Mouse (Mus musculus) layer of hippocampus, adult 18-20 months (tissue): Measurements from ENCODE around the gene Lce6a. TPM values are rescaled to one million over a fixed set of nuclear protein-coding genes. Genes with fewer than 3 reads are reported as not detected.

Experiments used
- DNase-seq, 2 experiments: peaks; one replicate each; pipeline ENCODE4 v3.0.0; 2022; ENCODE audit warnings: low spot score in 2 of 2
- long read RNA-seq: library from polyadenylated mRNA; stranded (forward); transcript quantifications from one replicate; pipeline ENCODE4 v2.0.0, GENCODE M21; 2021
- total RNA-seq, 2 experiments: library from RNA; stranded (reverse); gene quantifications; 2 replicates each; pipeline ENCODE4 v1.2.3; 2021

Lce6a gene
- total RNA-seq: not detected
- long read RNA-seq: 0 reads

DNA sequence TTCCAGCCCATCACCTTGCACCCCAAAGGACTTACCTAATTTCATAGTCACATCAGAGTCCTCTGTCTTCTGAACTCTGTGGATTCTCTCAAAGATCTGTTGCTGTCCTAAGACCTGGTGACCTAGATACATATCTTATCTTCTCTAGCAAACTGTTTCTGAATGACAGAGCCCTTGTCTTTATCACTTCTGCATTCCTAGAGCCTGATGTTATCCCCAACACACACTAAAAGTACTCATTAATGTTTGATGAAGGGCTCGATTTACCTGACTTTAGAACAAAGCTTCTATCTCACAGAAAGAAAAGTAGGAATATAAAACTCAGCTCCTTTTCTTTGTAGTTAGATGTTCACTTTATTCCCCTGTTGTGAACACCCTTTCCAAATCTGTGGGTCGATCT, at the start of gene Lce6a:
Gene Lce6a, minus strand, starts transcription at position 101 of the 400 bp plus-strand sequence.
- DNase-seq: no peak

DNA sequence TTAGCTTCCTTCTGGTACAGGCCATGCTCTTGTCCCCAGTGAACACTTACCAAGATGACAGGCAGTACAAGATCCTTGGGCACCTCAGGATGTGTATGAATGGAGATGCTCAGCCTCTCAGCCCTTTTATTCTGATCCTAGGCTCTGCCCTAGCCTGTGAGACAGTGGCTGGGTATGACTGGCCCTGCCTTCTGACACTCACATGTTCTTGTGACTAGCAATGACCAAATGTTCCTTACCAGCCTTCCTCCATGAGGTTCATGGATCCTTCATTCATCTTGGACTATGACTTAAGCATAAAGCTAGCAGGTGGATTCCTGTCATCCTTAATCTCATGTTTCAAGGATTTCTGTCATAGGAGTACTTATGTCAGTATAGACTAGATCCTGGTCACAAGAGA, 48.8 kb upstream of the Lce6a start, which contains the start of gene Lce1a2:
Gene Lce1a2, minus strand, starts transcription at position 101 of the 400 bp plus-strand sequence.
- no peak for DNase-seq

DNA sequence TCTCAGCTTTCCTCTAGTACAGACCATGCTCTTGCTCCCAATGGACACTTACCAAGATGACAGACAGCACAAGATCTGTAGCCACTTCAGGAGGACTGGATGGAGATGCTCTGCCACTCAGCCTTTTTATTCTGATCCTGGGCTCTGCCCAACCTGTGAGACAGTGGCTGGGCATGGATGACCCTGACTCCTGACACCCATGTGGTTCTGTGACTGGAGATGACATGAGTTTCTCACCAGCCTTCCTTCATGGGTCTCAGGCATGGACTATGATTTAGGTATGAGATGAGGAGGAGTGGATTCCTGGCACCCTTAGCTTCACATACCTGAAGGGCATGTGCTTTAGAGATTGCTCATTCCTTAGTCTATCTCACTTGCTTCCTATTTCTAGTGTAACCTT, 35.4 kb upstream of the Lce6a start, which contains the start of gene Lce1b:
Gene Lce1b, minus strand, starts transcription at position 101 of the 400 bp plus-strand sequence.
- DNase-seq: no peak

DNA sequence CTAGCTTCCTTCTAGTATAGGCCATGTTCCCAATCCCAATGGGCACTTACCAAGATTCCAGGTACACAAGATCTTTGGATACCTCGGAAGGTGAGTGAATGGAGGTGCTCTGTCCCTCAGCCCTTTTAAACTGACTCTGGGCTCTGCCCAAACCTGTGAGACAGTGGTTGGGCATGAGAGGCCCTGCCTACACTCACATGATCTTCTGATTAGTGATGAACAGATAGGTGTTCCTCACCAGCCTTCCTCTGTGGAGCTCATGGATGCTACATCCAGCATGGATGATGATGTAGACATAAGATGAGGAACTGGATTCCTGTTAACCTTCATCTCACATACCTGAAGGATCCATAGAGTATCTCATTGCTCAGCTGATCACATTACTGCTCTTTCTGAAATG, 26.7 kb upstream of the Lce6a start, which contains the start of gene Lce1a1:
Gene Lce1a1, minus strand, starts transcription at position 101 of the 400 bp plus-strand sequence.
- no peak for DNase-seq

DNA sequence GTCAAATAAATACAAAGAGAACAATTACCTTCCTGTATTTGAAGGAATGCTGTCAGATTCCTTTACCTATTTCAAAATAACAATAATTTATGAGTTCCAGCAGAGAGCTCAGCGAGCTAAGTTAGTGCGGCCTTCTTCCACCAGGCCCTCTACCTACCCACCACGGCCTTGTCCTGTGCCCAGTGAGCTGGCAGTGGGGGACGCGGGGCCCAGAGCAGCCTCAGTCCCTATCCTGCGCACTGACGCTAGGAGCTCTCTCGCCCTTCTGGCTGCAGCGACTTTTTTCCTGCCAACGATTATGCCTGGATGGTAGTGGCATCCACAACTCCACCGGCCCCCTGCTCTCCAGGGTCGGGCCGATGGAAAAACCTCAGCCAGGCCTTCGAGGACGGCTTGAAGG, 18.4 kb upstream of the Lce6a start:
- no peak for DNase-seq

DNA sequence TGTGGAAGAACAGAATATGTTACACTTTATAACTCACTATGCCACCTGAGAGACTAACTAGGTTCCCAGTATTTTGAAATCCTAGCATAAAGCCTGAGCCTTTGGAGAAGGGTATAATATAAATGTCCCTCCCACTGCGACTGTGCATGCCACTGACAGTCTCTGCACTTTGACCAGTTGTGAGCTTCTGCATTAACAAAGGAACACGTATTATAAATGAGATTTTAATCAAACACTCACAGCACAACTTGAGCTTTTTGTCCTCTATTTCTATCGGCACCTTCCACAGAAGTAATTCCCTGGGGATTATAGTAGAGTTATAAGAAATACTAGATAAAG, 17.2 kb upstream of the Lce6a start:
- no peak for DNase-seq

DNA sequence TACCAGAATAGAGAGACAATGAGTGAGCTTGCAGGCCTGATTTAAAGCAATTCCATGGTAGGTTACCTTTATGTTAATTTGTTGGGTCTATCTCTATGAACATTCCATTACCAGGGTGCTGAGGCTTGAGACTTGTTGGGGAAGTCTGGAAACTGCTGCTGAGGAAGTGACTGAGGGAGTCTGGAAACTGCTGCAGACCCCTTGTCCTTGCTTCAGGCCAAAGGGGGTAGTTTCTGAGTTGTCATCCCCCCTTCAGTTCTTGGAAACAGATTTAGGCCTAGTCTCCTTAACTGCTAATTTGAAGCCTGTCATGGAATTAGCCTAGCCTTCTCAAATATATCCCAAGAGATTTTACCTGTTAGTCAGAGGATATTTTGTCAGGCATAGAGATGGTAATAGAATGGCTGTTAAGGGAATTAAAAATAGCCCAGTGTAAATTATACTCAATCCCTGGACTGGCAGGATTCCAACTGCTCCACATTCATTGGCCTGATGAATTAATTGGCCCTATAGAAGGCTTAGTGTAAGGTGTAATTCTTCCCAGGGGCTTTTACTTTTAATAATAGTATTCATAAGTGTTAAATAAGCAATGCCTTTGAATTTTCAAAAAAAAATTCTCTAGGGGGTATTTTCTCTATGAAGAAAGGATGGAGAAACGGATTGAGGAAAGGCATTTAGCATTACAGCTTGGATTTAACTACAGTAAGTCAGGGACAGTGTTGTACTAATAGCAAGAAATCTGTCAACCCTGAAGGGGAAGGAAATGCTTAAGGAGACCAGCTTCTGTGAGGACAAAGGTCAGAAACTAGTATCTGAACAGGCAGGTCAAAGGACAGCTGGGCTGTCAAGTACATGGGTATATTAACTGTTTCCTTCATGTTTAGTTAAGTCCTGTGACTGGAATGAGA, 16.5 kb upstream of the Lce6a start:
- DNase-seq: no peak

DNA sequence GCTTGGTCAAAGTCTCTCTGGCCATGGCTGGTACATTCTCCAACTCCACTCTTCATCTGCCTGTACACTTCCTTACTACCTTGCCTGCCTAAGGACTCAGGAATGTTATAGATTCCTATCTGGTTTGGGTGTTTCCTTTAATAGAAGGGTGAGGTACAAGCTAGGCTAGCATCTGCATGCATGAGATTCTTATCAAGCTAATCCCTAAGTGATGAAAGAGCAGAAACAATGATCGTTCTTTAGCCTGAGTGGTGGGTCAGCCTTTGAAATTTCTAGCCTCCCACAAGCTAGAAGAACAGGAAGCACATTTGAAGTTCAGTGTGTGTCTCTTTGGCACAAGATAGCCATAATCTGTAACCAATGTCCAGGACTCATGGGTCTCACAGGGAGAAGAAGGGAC, 11.7 kb downstream of the Lce6a start:
- no peak for DNase-seq

DNA sequence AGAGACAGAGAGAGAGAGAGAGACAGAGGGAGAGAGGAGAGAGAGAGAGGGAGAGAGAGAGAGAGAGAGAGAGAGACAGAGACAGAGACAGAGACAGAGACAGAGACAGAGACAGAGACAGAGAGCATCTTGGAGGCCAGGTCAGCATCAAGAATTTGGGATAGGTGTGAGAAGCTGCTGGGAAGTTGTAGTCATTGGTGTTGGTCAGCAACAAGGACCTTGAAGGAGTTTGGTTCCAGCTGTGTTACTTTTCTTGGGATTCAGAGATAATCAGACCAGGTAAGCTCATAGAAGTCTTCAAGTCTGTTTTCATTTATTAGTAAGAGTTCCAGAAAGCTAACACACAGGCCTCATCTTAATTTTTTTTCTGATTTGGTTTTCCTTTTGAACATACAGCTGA, 14.1 kb downstream of the Lce6a start, which contains the start of gene 2210017I01Rik:
Gene 2210017I01Rik, minus strand, starts transcription at position 101 of the 400 bp plus-strand sequence.
- no peak for DNase-seq

DNA sequence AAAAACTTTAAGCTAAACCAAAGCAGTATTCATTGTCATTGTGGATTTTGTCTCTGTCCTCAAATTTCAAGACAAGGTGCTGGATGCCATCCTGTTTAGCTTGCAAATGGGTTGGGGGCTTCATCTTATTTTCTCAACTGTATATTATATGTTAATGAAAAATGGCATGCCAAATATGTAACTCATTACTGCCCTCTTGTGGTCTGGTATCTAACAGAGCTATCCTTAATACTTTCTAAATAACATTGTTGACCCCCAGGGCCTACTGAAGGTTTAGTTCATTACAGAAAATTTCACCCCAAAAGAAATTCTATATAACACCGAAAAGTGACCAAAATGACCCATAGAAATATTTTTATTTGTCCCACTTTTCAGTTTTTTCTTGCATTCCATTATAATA, 19.3 kb downstream of the Lce6a start:
- DNase-seq: peak in 1 of 2 experiments; percentile 6

DNA sequence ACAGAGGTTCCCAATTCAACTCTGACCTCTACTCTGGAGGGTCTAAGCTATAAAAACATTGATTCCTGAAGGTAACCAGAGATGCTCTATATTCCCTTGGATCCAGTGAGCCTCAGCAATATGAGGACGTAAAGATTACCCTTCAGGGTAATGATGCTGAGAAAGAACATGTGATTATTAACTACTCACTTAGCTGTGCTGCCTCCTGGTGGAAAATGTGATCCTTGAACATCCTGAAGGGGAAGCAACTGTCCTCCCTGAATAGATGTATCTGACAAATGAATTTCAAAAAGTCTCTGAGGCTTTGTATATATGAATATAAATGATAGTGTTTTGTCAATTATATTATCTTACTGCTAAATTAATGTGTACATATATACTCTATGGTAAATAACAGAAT, 21.0 kb downstream of the Lce6a start:
- DNase-seq: no peak

DNA sequence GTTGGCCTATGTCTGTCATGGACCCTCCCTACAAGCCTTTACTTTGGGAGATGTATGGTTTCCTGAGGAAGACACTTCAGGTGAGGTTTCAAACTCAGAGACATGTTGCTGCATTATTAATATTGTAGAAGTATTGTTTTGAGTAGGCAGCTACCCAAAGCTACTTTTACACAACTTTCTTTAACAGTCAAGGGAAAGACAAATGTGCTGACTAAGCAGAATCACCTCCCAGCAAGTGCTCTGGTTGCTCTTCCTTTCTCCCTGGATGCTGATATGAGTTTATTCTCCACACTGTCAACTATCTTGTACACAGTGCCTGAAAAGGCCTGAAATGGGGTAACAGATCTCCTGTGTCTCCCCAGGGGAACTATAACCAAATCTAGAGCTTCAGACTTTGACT, 21.5 kb downstream of the Lce6a start:
- no peak for DNase-seq

DNA sequence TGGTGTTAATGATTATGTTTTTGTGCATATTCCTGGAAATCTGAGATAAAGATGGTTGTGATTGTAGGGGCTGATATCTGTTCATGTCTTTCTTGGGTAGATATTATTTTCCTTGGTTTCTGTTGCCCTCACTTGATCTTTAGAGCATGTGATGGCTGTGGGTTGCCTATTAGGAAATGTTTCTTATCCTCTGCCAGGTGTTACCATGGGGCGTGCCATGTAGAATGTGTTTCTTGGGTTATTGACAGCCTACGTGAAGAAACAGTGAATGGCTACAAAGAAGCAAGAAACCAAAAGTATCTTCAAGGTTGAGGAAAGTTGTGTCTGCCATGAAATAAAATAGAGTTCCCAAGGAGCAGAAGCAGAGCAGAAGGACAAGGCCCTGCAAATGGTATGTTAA, 23.0 kb downstream of the Lce6a start:
- no peak for DNase-seq

DNA sequence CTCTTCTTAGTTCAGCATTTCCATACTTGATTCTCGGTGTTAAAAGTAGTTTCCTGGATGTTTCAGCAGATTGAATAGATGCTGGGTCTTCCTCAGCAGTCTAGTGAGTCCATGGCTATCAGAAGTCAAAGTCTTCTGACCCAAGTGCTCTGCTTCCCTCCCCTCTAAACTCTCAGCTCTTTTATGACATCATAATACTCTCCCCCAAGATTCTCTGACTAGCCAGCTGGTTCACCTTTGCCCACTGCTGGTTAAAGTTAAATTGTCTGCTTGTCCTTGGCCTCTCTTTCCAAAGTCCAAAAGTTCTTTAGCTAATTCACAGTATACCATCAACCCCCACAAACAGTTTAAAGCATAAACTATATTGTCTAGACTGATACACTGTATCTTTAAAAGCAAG, 32.6 kb downstream of the Lce6a start, which contains the start of gene Smcp:
Gene Smcp, minus strand, starts transcription at position 140 of the 400 bp plus-strand sequence.
- DNase-seq: no peak

DNA sequence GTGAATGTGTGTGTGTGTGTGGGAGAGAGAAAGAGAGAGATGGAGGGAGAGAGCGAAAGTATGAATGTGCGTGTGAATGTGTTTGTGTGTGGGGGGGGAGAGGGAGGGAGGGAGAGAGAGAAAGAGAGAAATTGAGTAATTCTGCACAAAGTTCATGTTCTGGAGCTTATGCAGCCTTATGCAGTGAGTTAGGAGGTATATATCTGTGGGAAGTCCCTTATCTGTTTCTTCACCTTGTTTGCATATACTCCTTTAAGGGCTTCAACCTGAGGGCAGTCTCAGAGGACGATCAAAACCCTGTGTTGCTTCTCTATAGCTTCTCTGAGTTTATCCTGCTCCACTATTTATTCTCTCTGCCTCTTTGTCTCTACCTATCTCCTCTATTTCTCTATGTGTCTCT, 34.3 kb downstream of the Lce6a start:
- DNase-seq: no peak

DNA sequence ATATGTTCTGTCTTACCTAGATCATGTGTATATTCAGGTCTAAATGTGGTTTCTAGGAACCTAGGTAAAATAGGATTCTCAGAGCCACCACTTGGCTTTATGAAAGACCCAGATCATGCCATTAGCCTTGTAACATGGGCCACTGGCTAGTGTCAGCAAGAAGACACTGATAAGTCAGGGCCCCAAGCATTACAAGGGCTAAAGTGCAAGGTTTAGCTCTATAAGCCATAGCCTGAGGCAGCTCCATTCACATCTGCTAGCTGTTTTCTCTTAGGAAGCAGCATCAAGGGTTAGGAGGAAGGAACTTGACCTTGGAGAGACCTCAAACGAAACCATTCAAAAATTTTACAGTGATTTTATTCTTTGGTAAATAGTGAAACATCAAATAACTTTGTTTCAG, 36.4 kb downstream of the Lce6a start:
- no peak for DNase-seq

DNA sequence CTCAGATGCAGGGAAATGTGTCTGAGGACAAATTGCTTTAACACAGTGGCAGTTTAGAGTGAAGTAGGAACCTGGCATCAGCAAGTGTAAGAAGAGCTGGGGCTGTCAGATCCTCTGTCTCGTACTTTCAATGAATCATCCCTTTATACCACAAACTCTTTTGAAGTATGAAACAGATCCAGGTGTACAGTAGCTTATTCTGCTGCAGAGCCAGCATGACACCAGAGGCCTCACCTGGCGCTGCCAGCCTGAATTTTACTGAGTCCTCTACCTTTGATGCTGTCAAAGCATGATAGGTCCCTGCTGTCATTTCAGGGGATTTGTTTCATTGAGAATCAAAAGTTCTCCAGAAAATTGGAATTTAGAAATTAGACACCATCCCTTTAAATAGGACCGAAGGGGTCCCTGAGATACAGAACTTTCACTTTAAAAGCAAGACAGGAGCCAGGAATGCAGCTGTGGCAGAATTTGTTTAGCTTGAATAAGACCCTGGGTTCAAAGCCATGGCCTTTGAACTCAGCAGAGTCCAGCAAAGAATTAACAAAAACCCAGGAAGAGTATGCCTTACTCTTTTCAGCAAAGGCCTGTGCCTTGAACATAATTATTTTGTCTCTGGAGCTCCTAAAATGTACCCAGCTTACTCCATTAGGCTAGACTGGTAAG, 38.2 kb downstream of the Lce6a start:
- DNase-seq: no peak

DNA sequence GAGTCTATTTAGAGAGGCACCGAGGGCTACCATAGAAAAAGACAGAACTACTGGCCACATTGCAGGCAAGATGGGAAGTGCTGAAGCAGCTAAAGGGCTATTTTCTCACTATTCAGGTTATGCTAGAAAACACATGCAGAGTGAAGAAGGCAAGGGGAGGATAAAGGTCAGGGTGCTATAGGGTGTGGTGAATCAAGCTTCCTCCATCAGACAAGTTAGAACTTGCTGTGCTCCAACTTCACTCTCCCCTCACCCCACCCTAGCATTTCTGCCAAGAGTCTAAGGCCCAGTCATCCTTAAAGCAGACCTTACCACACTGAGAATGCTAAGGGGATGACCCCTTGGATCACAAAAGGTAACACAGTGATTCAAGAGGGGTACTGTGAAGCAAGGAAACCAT, 42.0 kb downstream of the Lce6a start:
- DNase-seq: no peak

DNA sequence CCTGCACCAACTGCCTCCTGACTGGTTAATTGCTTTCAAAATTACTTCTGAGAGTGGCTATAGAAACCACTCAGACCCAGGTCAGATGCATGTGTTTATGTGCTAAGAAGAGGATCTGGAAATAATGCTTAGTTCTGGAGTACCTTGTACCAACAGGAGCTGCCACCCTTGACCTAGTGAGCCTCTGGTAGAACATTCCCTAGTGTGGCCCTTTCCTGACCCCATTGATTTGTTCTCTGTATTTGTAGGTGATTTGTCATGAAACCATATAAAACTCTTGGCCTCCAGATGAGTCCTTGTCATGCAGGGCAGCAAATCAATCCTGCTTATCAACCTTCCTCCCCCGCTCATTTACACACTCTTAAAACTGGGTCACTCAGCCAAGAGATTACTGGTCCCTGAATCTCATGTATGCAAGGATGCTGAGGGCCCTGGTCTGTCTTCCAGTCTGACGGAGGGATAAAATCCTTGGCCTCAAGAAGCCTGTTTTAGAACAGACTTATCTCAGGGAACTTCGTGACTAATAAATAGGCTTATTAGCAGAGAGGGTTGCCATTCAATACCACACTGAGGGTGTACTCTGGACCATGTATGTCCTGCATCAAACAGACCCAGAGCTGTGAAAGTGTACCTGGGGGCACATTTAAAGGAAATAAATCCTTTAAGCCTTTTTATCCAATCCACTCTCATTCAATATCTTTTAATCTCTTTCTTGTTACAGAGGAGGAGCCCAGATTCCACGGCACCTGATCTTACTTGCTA, 42.6 kb downstream of the Lce6a start:
- DNase-seq: no peak

DNA sequence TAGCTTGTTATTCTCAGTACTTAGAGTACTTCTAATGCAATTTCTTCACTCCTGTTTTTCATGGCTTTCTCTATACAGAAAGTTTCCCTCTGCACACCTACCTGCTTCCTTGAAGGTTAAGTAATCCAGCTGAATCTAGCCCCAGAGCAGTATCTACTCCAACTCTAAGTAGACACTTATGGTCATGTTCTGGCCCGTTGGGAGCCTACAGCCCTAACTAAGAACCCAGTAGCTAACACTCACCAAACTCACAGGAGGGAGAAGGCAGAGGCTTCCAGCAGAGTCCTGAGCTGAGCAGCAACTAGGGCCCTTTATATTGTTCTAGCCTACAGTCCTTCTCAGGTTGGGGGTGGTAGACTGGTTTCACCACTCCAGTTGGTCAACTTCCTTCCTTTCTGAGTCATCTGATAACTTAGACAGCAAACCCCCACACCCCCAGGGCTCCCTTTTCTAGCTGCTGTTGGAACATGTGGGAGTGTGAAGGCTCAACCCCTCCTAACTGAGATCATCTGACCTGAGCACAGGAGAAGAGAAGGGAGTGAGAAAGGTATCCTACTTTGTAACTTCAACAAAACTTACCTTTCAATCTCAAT, 47.9 kb downstream of the Lce6a start, which contains the start of gene Ivl:
Gene Ivl, minus strand, starts transcription at position 287 of the 593 bp plus-strand sequence.
- DNase-seq: no peak
